Mouse (Mus musculus) MEL (cell line): ENCODE data around the gene Lad1. TPM values are rescaled to one million over a fixed set of nuclear protein-coding genes. Genes with fewer than 3 reads are reported as not detected.

ENCODE experiments used
- DNase-seq: peaks from one replicate; pipeline ENCODE4 v3.0.0; 2011; ENCODE audit warnings: low read depth, low spot score
- H3K27ac ChIP-seq: 2 replicates; pipeline ENCODE4 v1.5.1; 2012; ENCODE audit warnings: low read depth, mild to moderate bottlenecking, control low read depth, low read length, moderate library complexity; ENCODE audit not compliant: control insufficient read depth
- H3K27me3 ChIP-seq, 2 experiments: fragments of 150-350 bp in 1 of 2; sonication (generic) in 1 of 2; 2 replicates each; pipeline ENCODE4 v1.6.1; 2012; ENCODE audit warnings: low read length in 2 of 2, mild to moderate bottlenecking in 2 of 2, improper control_type of control experiment in 1 of 2, moderate library complexity in 1 of 2; ENCODE audit not compliant: insufficient read depth in 2 of 2, control insufficient read depth in 1 of 2
- H3K36me3 ChIP-seq, 2 experiments: 2 replicates each; pipeline ENCODE4 v1.6.1; 2012 to 2014; ENCODE audit warnings: low read length in 2 of 2, improper control_type of control experiment in 1 of 2, inconsistent platforms in 1 of 2, mild to moderate bottlenecking in 1 of 2; ENCODE audit not compliant: insufficient read depth in 2 of 2, control insufficient read depth in 1 of 2
- H3K4me1 ChIP-seq, 2 experiments: fragments of 150-350 bp in 1 of 2; sonication (generic) in 1 of 2; 2 replicates each; pipeline ENCODE4 v1.6.1; 2012; ENCODE audit warnings: low read length in 2 of 2, improper control_type of control experiment in 1 of 2, mild to moderate bottlenecking in 1 of 2; ENCODE audit not compliant: insufficient read depth in 2 of 2, control insufficient read depth in 1 of 2
- H3K4me3 ChIP-seq, 2 experiments: fragments of 150-350 bp in 1 of 2; sonication (generic) in 1 of 2; 2 replicates each; pipeline ENCODE4 v1.5.1; 2012; ENCODE audit warnings: low read depth in 2 of 2, low read length in 2 of 2, mild to moderate bottlenecking in 2 of 2, moderate library complexity in 2 of 2, control low read depth in 1 of 2, improper control_type of control experiment in 1 of 2; ENCODE audit not compliant: control insufficient read depth in 1 of 2, insufficient read depth in 1 of 2
- H3K79me2 ChIP-seq: 2 replicates; pipeline ENCODE4 v1.6.1; 2012; ENCODE audit warnings: mild to moderate bottlenecking, low read length, moderate library complexity; ENCODE audit not compliant: control insufficient read depth, poor library complexity, insufficient read depth
- H3K9ac ChIP-seq: 2 replicates; pipeline ENCODE4 v1.6.1; 2012; ENCODE audit warnings: low read depth, mild to moderate bottlenecking, control low read depth, low read length, moderate library complexity; ENCODE audit not compliant: control insufficient read depth, poor library complexity, severe bottlenecking
- H3K9me3 ChIP-seq: fragments of 150-350 bp; sonication (generic); replicated peaks from 2 replicates; pipeline ENCODE4 v1.6.1; 2012; ENCODE audit warnings: mild to moderate bottlenecking, low read length, improper control_type of control experiment, moderate library complexity; ENCODE audit not compliant: insufficient read depth
- BHLHE40 ChIP-seq: IDR thresholded peaks from 2 replicates; pipeline ENCODE4 v1.6.1; 2012; ENCODE audit warnings: low read depth, mild to moderate bottlenecking, inconsistent platforms, low read length, improper control_type of control experiment, borderline replicate concordance
- CHD1 ChIP-seq: IDR thresholded peaks from 2 replicates; pipeline ENCODE4 v1.6.1; 2012; ENCODE audit warnings: low read depth, mild to moderate bottlenecking, inconsistent platforms, low read length, improper control_type of control experiment
- CHD2 ChIP-seq: IDR thresholded peaks from 2 replicates; pipeline ENCODE4 v1.6.1; 2011; ENCODE audit warnings: low read length, improper control_type of control experiment
- CTCF ChIP-seq, 3 experiments: IDR thresholded peaks in 2 of 3; conservative IDR thresholded peaks in 1 of 3; 2 replicates each; pipeline ENCODE4 v1.5.1; 2011 to 2012; ENCODE audit warnings: low read length in 3 of 3, low read depth in 2 of 3, mild to moderate bottlenecking in 2 of 3, improper control_type of control experiment in 1 of 3, inconsistent platforms in 1 of 3, mixed read lengths in 1 of 3, moderate library complexity in 1 of 3; ENCODE audit not compliant: control insufficient read depth in 1 of 3, insufficient read depth in 1 of 3, poor library complexity in 1 of 3, severe bottlenecking in 1 of 3
- E2F4 ChIP-seq: IDR thresholded peaks from 2 replicates; pipeline ENCODE4 v1.6.1; 2011; ENCODE audit warnings: low read depth, low read length, improper control_type of control experiment, borderline replicate concordance
- ELF1 ChIP-seq: IDR thresholded peaks from 2 replicates; pipeline ENCODE4 v1.6.1; 2014; ENCODE audit warnings: low read depth, mild to moderate bottlenecking, inconsistent platforms, low read length, improper control_type of control experiment, moderate library complexity
- EP300 ChIP-seq, 2 experiments: IDR thresholded peaks; 2 replicates each; pipeline ENCODE4 v1.6.1; 2011; ENCODE audit warnings: improper control_type of control experiment in 2 of 2, low read length in 2 of 2, low read depth in 1 of 2, mild to moderate bottlenecking in 1 of 2
- GABPA ChIP-seq: IDR thresholded peaks from 2 replicates; pipeline ENCODE4 v1.6.1; 2012; ENCODE audit warnings: low read depth, mild to moderate bottlenecking, inconsistent platforms, low read length, improper control_type of control experiment, moderate library complexity
- GATA1 ChIP-seq: IDR thresholded peaks from 2 replicates; pipeline ENCODE4 v1.6.1; 2011; ENCODE audit warnings: low read depth, low read length, improper control_type of control experiment
- HCFC1 ChIP-seq: IDR thresholded peaks from 2 replicates; pipeline ENCODE4 v1.6.1; 2012; ENCODE audit warnings: low read depth, mild to moderate bottlenecking, inconsistent platforms, low read length, improper control_type of control experiment, moderate library complexity
- MAX ChIP-seq: IDR thresholded peaks from 2 replicates; pipeline ENCODE4 v1.6.1; 2011; ENCODE audit warnings: low read length, improper control_type of control experiment
- MAZ ChIP-seq: IDR thresholded peaks from 2 replicates; pipeline ENCODE4 v1.6.1; 2012; ENCODE audit warnings: low read depth, mild to moderate bottlenecking, inconsistent platforms, low read length, improper control_type of control experiment
- MYB ChIP-seq: IDR thresholded peaks from 2 replicates; pipeline ENCODE4 v1.6.1; 2011; ENCODE audit warnings: mild to moderate bottlenecking, low read depth, low read length, improper control_type of control experiment
- MYC ChIP-seq: IDR thresholded peaks from 2 replicates; pipeline ENCODE4 v1.6.1; 2011; ENCODE audit warnings: low read depth, mild to moderate bottlenecking, low read length, improper control_type of control experiment, moderate library complexity
- NELFE ChIP-seq: IDR thresholded peaks from 2 replicates; pipeline ENCODE4 v1.6.1; 2011; ENCODE audit warnings: low read depth, low read length, improper control_type of control experiment
- NRF1 ChIP-seq: IDR thresholded peaks from 2 replicates; pipeline ENCODE4 v1.6.1; 2014; ENCODE audit warnings: low read depth, mild to moderate bottlenecking, inconsistent platforms, low read length, improper control_type of control experiment, moderate library complexity; ENCODE audit not compliant: poor library complexity, insufficient read depth, severe bottlenecking
- POLR2A ChIP-seq, 2 experiments: IDR thresholded peaks; 2 replicates each; pipeline ENCODE4 v1.6.1; 2011 to 2012; ENCODE audit warnings: low read length in 2 of 2, mild to moderate bottlenecking in 2 of 2, control low read depth in 1 of 2, improper control_type of control experiment in 1 of 2, low read depth in 1 of 2, moderate library complexity in 1 of 2; ENCODE audit not compliant: control insufficient read depth in 1 of 2, insufficient read depth in 1 of 2, poor library complexity in 1 of 2
- RAD21 ChIP-seq: IDR thresholded peaks from 2 replicates; pipeline ENCODE4 v1.6.1; 2011; ENCODE audit warnings: mild to moderate bottlenecking, low read depth, low read length, improper control_type of control experiment
- SIN3A ChIP-seq: IDR thresholded peaks from 2 replicates; pipeline ENCODE4 v1.6.1; 2012; ENCODE audit warnings: low read length, improper control_type of control experiment, inconsistent platforms
- SMC3 ChIP-seq: IDR thresholded peaks from 2 replicates; pipeline ENCODE4 v1.6.1; 2011; ENCODE audit warnings: low read depth, low read length, improper control_type of control experiment
- TAL1 ChIP-seq: IDR thresholded peaks from 2 replicates; pipeline ENCODE4 v1.6.1; 2012; ENCODE audit warnings: mild to moderate bottlenecking, inconsistent platforms, low read length, moderate library complexity, mixed read lengths
- TBP ChIP-seq: IDR thresholded peaks from 2 replicates; pipeline ENCODE4 v1.8.0; 2011; ENCODE audit warnings: low read depth, low read length, improper control_type of control experiment
- TCF12 ChIP-seq: IDR thresholded peaks from 2 replicates; pipeline ENCODE4 v1.6.1; 2014; ENCODE audit warnings: low read depth, mild to moderate bottlenecking, inconsistent platforms, low read length, improper control_type of control experiment, moderate library complexity
- UBTF ChIP-seq: IDR thresholded peaks from 2 replicates; pipeline ENCODE4 v1.6.1; 2012; ENCODE audit warnings: low read depth, mild to moderate bottlenecking, inconsistent platforms, low read length, improper control_type of control experiment, moderate library complexity, borderline replicate concordance; ENCODE audit not compliant: insufficient read depth
- USF1 ChIP-seq: IDR thresholded peaks from 2 replicates; pipeline ENCODE4 v1.6.1; 2014; ENCODE audit warnings: low read depth, mild to moderate bottlenecking, inconsistent platforms, low read length, improper control_type of control experiment, moderate library complexity
- ZC3H11A ChIP-seq: IDR thresholded peaks from 2 replicates; pipeline ENCODE4 v1.6.1; 2012; ENCODE audit warnings: low read depth, mild to moderate bottlenecking, inconsistent platforms, low read length, improper control_type of control experiment
- ZMIZ1 ChIP-seq: IDR thresholded peaks from 2 replicates; pipeline ENCODE4 v1.6.1; 2012; ENCODE audit warnings: low read depth, mild to moderate bottlenecking, inconsistent platforms, low read length, improper control_type of control experiment, moderate library complexity
- polyA plus RNA-seq, 2 experiments: library from polyadenylated mRNA; stranded (reverse) in 1 of 2; unstranded in 1 of 2; fragments of >175 nt in 1 of 2; fragments of >200 nt in 1 of 2; gene quantifications; 2 replicates each; pipeline versions ENCODE4 v1.2.1 to v1.2.4; 2012; ENCODE audit warnings: low replicate concordance in 2 of 2, low read depth in 1 of 2; ENCODE audit not compliant: insufficient read length in 2 of 2, insufficient read depth in 1 of 2, missing spikeins in 1 of 2
- total RNA-seq: library from RNA; depleted of rRNA; stranded (reverse); fragments of 300-350 nt; gene quantifications from 2 replicates; pipeline ENCODE4 v1.2.3, GENCODE M21; 2012

Gene Lad1
- total and polyA plus RNA-seq, 3 experiments: not detected

- H3K9ac ChIP-seq: peak overlapping the region; percentile 51
- no peaks in the 10 kb centered on the region for H3K9me3 ChIP-seq
- no peak for TF ChIP-seq TCF12
- no peak for TF ChIP-seq E2F4
- 0 out of 2 replicates have a peak, but pooled peaks have one; percentile 34 for TF ChIP-seq SIN3A
- TF ChIP-seq SMC3: peak; percentile 61
- peak; percentile 36 for TF ChIP-seq GATA1
- no peak for TF ChIP-seq EP300 (IDR thresholded peaks at IDR 0.05; ENCODE audit: low read depth in 1 of 2, low read length in 2 of 2)
- TF ChIP-seq CTCF (IDR thresholded peaks at IDR 0.05 in 2 of 3, conservative IDR thresholded peaks at IDR 0.05 in 1 of 3; ENCODE audit: control insufficient read depth in 1 of 3, insufficient read depth in 1 of 3, low read depth in 2 of 3, low read length in 3 of 3, poor library complexity in 1 of 3, severe bottlenecking in 1 of 3): peak; percentile 26 to 54 (median 44); a peak in 5 of 6 replicates
- no peaks in the 10 kb centered on the region; a peak in 1 of 4 replicates for H3K27me3 ChIP-seq
- H3K79me2 ChIP-seq: no peaks in the 10 kb centered on the region
- H3K4me3 ChIP-seq: peak overlapping the region; percentile 39
- no peaks in the 10 kb centered on the region for H3K36me3 ChIP-seq
- no peak overlapping the region for H3K27ac ChIP-seq
- DNase-seq: peak; percentile 83
- H3K4me1 ChIP-seq: peaks cover 0 to 12% of the 10 kb centered on the region in 2 experiments; a peak in 2 of 4 replicates
Observed at GRCm38 (mm10) chr1:135788708-135789107, 29.7 kb upstream of the Lad1 start.

- Histone ChIP-seq H3K9me3 (no peaks in the 10 kb centered on the region), H3K27ac (no peak overlapping the region), H3K79me2 (no peaks in the 10 kb centered on the region), H3K4me1 (peaks cover 0 to 14% of the 10 kb centered on the region in 2 experiments; a peak in 2 of 4 replicates), H3K9ac (no peak overlapping the region), H3K4me3 (no peak overlapping the region)
- peak; percentile 88 for DNase-seq
- TF ChIP-seq POLR2A (IDR thresholded peaks at IDR 0.05; ENCODE audit: control insufficient read depth in 1 of 2, insufficient read depth in 1 of 2, low read depth in 1 of 2, low read length in 2 of 2, poor library complexity in 1 of 2): no peak
- no peak for TF ChIP-seq CHD1
- no peak for TF ChIP-seq TCF12
- TF ChIP-seq ZMIZ1: no peak
- TF ChIP-seq RAD21: peak; percentile 50
- no peak for TF ChIP-seq HCFC1
- no peak for TF ChIP-seq MAX
- TF ChIP-seq E2F4: no peak
- no peak for TF ChIP-seq USF1
- TF ChIP-seq SMC3: peak; percentile 83
- no peak for TF ChIP-seq TBP
- no peak for TF ChIP-seq NELFE
- TF ChIP-seq GABPA: no peak
- 0 out of 2 replicates have a peak, but pooled peaks have one; percentile 13 for TF ChIP-seq MAZ
- TF ChIP-seq MYB: no peak
- peak; percentile 91 to 96 (median 95) for TF ChIP-seq CTCF (IDR thresholded peaks at IDR 0.05 in 2 of 3, conservative IDR thresholded peaks at IDR 0.05 in 1 of 3; ENCODE audit: control insufficient read depth in 1 of 3, insufficient read depth in 1 of 3, low read depth in 2 of 3, low read length in 3 of 3, poor library complexity in 1 of 3, severe bottlenecking in 1 of 3)
- no peak for TF ChIP-seq ELF1
- no peak for TF ChIP-seq NRF1
- TF ChIP-seq GATA1: peak; percentile 36; the same call in 1 of the 2 replicates
- TF ChIP-seq BHLHE40: no peak
- TF ChIP-seq TAL1: no peak
- no peak for TF ChIP-seq UBTF
- TF ChIP-seq ZC3H11A: peak; percentile 41; the same call in 1 of the 2 replicates
- TF ChIP-seq CHD2: no peak
- TF ChIP-seq MYC: no peak
- TF ChIP-seq, all 39 proteins: peak for 6
- no peaks in the 10 kb centered on the region for H3K36me3 ChIP-seq
- H3K27me3 ChIP-seq: no peaks in the 10 kb centered on the region; a peak in 1 of 4 replicates
Observed at GRCm38 (mm10) chr1:135789815-135790214, 28.6 kb upstream of the Lad1 start.
